In genomic region chr2:80126663-80127062, GRCm38 (mm10) we compare ENCODE assay signal across 12 mouse cellular contexts. TPM values are rescaled to one million over a fixed set of nuclear protein-coding genes. Genes with fewer than 3 reads are reported as not detected.
DNase-seq lines count a peak whose midpoint lies in the region; ATAC-seq lines count a peak whose summit lies in the region.
"Had no signal": no experiment of that assay in that cellular context is flagged by ENCODE, and none has a peak within 500 bp of the region (broad histone marks: within the 10 kb centered on the region; RNA-seq: fewer than 3 reads in every experiment).

No protein-coding gene starts in this region.

- H3K4me1 ChIP-seq in embryonic facial prominence, embryonic 13.5 days: peaks cover 11% of the 10 kb centered on the region; the same call in 1 of the 2 replicates
- H3K4me1 ChIP-seq in embryonic facial prominence, embryonic 10.5 days: peaks cover 19% of the 10 kb centered on the region
- peaks cover 26% of the 10 kb centered on the region for H3K4me1 ChIP-seq in neural tube, embryonic 13.5 days (replicated peaks)
- H3K4me1 ChIP-seq in hindbrain, embryonic 14.5 days (replicated peaks; ENCODE audit: control insufficient read depth, insufficient read depth, low read length): peaks cover 7% of the 10 kb centered on the region; the same call in 1 of the 2 replicates

- H3K27me3 ChIP-seq in embryonic facial prominence, embryonic 13.5 days: no peaks in the 10 kb centered on the region
- no peaks in the 10 kb centered on the region for H3K27me3 ChIP-seq in embryonic facial prominence, embryonic 10.5 days (replicated peaks; ENCODE audit: low read depth, poor library complexity, severe bottlenecking)
- peaks cover 11% of the 10 kb centered on the region; the same call in 1 of the 2 replicates for H3K27me3 ChIP-seq in neural tube, embryonic 13.5 days
- H3K27me3 ChIP-seq in hindbrain, embryonic 14.5 days (ENCODE audit: control insufficient read depth, insufficient read depth, low read length): no peaks in the 10 kb centered on the region

- WGBS in embryonic facial prominence, embryonic 13.5 days: 25% methylated on average over 4 of the region's 4 CpGs
- 31% methylated on average over 4 of the region's 4 CpGs for WGBS in embryonic facial prominence, embryonic 10.5 days
- WGBS in neural tube, embryonic 13.5 days: 9% methylated on average over 4 of the region's 4 CpGs
- 12% methylated on average over 4 of the region's 4 CpGs for WGBS in hindbrain, embryonic 14.5 days

- peak overlapping the region; percentile 27; the same call in 1 of the 2 replicates for H3K4me2 ChIP-seq in embryonic facial prominence, embryonic 13.5 days
- H3K4me2 ChIP-seq in neural tube, embryonic 13.5 days: peak overlapping the region; percentile 24
- peak overlapping the region; percentile 21 for H3K4me2 ChIP-seq in hindbrain, embryonic 14.5 days (replicated peaks)

- no peak overlapping the region for H3K27ac ChIP-seq in embryonic facial prominence, embryonic 13.5 days
- H3K27ac ChIP-seq in embryonic facial prominence, embryonic 10.5 days (replicated peaks): no peak overlapping the region
- H3K27ac ChIP-seq in neural tube, embryonic 13.5 days (replicated peaks): no peak overlapping the region
- no peak overlapping the region for H3K27ac ChIP-seq in hindbrain, embryonic 14.5 days

- no peak overlapping the region for H3K4me3 ChIP-seq in embryonic facial prominence, embryonic 13.5 days
- no peak overlapping the region for H3K4me3 ChIP-seq in embryonic facial prominence, embryonic 10.5 days
- H3K4me3 ChIP-seq in neural tube, embryonic 13.5 days: no peak overlapping the region
- H3K4me3 ChIP-seq in hindbrain, embryonic 14.5 days (replicated peaks; ENCODE audit: low read length): no peak overlapping the region
- H3K4me3 ChIP-seq: megakaryocyte, embryonic 14.5 days had no signal

- H3K9ac ChIP-seq in embryonic facial prominence, embryonic 13.5 days: no peak overlapping the region
- no peak overlapping the region for H3K9ac ChIP-seq in neural tube, embryonic 13.5 days
- H3K9ac ChIP-seq in hindbrain, embryonic 14.5 days: no peak overlapping the region

- no peaks in the 10 kb centered on the region for H3K36me3 ChIP-seq in embryonic facial prominence, embryonic 13.5 days
- no peaks in the 10 kb centered on the region for H3K36me3 ChIP-seq in embryonic facial prominence, embryonic 10.5 days (replicated peaks)
- no peaks in the 10 kb centered on the region for H3K36me3 ChIP-seq in neural tube, embryonic 13.5 days
- no peaks in the 10 kb centered on the region for H3K36me3 ChIP-seq in hindbrain, embryonic 14.5 days (replicated peaks; ENCODE audit: control insufficient read depth, insufficient read depth)

- DNase-seq in embryonic facial prominence, embryonic 10.5 days (ENCODE audit: low spot score): no peak
- DNase-seq in neural tube, embryonic 10.5 days (ENCODE audit: extremely low spot score, low spot score): no peak
- DNase-seq in hindbrain, embryonic 14.5 days (ENCODE audit: low spot score): no peak
- DNase-seq in cerebellum, postnatal 36 days: no peak
- DNase-seq in frontal cortex, postnatal 25 days (ENCODE audit: low spot score in 2 of 2): no peak
- DNase-seq: cerebellum, adult 9-11 months; heart, adult 18-20 months had no signal

- no peaks in the 10 kb centered on the region for H3K9me3 ChIP-seq in embryonic facial prominence, embryonic 13.5 days
- H3K9me3 ChIP-seq in embryonic facial prominence, embryonic 10.5 days: no peaks in the 10 kb centered on the region
- H3K9me3 ChIP-seq in neural tube, embryonic 13.5 days: no peaks in the 10 kb centered on the region
- H3K9me3 ChIP-seq in hindbrain, embryonic 14.5 days (ENCODE audit: control insufficient read depth, low read length): no peaks in the 10 kb centered on the region

- ATAC-seq in embryonic facial prominence, embryonic 13.5 days (ENCODE audit: insufficient number of reproducible peaks, insufficient read depth, low FRiP score, low TSS enrichment, low read depth): no peak
- no peak for ATAC-seq in neural tube, embryonic 13.5 days (ENCODE audit: low read depth)
- no peak for ATAC-seq in hindbrain, embryonic 14.5 days (ENCODE audit: low FRiP score)
- no peak for ATAC-seq in erythroblast, adult 5-6 weeks (replicated peaks; ENCODE audit: low FRiP score, poor library complexity, severe bottlenecking)

RNA-seq across cellular contexts. Expression of gene Pde1a, which starts 2.6 kb away (rescaled TPM):
- polyA plus RNA-seq in embryonic facial prominence, embryonic 13.5 days (2015; fragmentation: Nextera tagmentation; extraction: Ambion mirVana): 12.5 and 14.9 TPM in 2 replicates
- polyA plus RNA-seq in embryonic facial prominence, embryonic 10.5 days (2016; fragmentation: Nextera tagmentation; extraction: Ambion mirVana): 0.63 and 0.77 TPM in 2 replicates
- 5.1 and 8.6 TPM in 2 replicates for polyA plus RNA-seq in neural tube, embryonic 13.5 days (2015; fragmentation: Nextera tagmentation; extraction: Ambion mirVana)
- polyA plus RNA-seq in hindbrain, embryonic 14.5 days (2014; fragmentation: Nextera tagmentation; extraction: Ambion mirVana): 9.0 and 9.6 TPM in 2 replicates
- not detected in 2 replicates for total RNA-seq in erythroblast, adult 5-6 weeks (2015; ENCODE audit: low replicate concordance)
- not detected in 2 replicates for total RNA-seq in erythroblast, adult 5-6 weeks (2017; ENCODE audit: low replicate concordance)
- total RNA-seq: hematopoietic stem cell, adult 5-6 weeks had no signal
